Mouse (Mus musculus) embryo, embryonic 10.5 days (tissue): ENCODE data around the gene Trmt13.
A peak's percentile ranks its signal among the peaks of the same experiment; 100 is the strongest.
"Not testable (repeated sequence)": the region's sequence is repeated elsewhere in the genome, so short reads cannot be mapped to it uniquely, and the experiment has no call there.

ENCODE experiments used
- DNase-seq: peaks from one replicate; pipeline ENCODE4 v3.0.0-alpha.2; 2015; ENCODE audit warnings: low spot score

Trmt13 gene

DNA sequence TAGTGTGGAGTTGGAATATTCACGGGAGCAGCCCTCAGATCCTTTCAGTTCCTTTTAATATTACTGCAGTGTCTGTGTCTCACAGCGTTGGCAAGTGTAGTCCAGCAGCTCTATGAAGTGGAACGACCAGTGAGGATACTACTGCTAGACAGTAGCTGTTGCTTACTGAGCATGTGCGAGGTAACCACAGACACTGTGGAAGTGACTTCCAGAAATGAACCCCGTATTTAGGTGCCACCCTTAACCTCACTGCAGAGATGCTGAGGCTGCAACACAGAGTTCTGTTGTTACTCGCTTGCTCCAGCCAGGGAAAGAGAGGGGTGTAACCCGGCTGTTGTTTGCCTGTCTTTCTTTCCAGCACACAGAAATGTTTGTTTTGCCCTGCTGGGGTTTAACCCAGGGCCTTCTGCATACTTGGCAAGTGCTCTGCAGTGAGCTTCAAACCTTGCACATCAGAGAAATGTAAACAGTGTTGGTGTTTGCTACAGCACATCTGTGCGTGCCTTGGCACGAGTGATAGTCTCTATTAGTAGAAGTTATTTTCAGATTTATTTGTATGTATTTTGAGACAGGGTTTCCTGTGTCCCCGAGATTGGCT is at the start of gene Trmt13:
Gene Trmt13, minus strand, starts transcription at position 293 of the 598 bp plus-strand sequence.
- no peak for DNase-seq

GRCm38 (mm10) chr3:116662463-116662863 is 48.1 kb upstream of the Trmt13 start, which contains the start of gene Mfsd14a:
Mfsd14a (minus strand) TSS chr3:116662677.
- DNase-seq = peak; percentile 95

DNA sequence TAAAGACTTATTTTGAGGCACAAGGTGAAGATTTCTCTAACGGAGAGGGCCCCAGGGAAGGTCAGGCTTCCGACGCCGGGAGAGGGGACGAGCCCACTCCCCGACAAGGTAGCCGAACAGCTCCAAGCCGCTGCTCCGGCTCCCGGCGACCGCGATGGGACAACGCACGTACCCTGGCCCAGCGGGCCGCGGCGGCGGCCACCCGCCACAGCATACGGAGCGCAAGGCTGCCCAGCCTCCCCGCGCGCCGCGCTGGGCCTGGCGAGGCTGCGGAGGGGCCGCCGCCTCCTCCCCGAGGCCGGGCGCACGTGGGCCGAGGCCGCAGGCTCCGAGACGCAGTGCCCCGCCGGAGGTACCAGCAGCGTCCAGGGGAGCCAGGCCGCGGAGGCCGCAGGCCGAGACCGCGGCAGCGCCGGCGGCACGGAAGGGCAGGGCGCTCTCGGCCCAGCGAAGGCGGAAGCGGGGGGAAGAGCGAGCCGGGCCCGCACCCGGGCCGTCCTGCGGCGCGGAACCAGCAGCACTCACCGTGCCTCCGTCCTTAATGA is 47.6 kb upstream of the Trmt13 start:
- DNase-seq = no peak

- DNase-seq = peak; percentile 38
Observed at GRCm38 (mm10) chr3:116661288-116661869, 47.0 kb upstream of the Trmt13 start.

DNA sequence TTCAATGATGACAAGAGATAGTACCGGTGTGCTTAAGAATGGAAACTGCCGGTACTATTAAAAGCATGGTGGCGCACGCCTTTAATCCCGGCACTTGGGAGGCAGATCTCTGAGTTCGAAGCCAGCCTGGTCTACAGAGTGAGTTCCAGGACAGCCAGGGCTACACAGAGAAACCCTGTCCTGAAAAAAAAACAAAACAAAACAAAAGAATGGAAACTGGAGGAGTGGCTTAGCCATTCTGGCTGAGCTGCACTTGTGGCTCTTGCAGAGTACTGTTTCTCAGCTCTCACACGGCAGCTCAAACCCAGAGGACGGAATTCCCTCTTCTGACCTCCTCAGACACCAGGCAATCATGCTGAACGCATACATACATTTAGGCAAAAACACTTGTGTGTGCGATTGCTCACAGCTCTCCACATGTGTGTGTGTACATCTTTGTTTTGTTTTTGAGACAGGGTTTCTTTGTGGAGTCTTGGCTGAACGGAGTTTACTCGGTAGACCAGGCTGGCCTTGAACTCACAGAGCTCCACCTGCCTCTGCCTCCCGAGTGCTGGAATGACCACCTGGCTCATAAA is 45.6 kb upstream of the Trmt13 start:
- no peak for DNase-seq

- no peak for DNase-seq
Observed at GRCm38 (mm10) chr3:116658928-116659565, 44.7 kb upstream of the Trmt13 start.

DNA sequence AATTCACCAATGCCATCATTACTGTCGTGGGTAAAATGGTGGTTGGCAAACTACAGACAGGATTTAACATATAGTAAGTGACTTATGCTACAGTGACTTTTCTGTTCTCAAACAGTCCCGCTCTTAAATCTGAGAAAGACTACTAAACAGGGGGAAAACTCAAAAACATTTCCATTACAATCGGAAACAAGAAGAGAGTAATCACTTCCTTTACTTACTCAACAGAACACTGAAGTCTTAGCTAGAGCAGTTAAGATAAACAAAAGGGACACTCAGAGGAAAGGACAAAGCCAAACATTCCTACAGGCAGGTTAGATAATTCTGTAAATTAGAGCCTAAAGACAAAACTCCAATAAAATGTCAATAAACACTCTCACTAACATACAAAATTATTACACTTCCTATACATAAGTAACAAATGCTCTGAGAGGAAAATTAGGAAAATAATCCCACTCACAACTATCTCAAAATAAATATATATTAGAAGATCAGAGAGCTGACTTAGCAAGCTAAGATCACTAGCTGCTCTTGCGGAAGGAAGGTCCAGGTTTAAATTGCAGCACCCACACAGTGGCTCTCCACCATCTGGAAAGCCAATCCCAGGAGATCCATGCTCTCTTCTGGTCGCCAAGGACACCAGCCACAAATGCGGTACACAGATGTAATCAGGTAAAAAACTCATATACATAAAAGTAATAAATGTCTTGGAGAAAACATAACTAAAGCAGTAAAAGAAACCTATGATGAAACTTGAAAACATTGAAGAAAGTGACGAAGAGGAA is 42.0 kb upstream of the Trmt13 start:
- DNase-seq = no peak

DNA sequence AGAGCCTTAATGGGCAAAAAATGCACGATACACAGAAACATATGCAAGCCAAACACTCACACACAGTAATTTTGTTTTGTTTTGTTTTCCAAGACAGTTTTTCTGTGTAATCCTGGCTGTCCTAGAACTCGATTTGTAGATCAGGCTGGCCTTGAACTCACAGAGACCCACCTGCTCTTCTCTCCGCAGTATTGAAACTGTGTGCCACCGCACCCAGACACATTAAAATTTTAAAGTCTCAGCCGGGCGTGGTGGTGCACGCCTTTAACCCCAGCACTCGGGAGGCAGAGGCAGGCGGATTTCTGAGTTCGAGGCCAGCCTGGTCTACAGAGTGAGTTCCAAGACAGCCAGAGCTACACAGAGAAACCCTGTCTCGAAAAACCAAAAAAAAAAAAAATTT is 39.7 kb upstream of the Trmt13 start:
- DNase-seq = not testable (repeated sequence)

DNA sequence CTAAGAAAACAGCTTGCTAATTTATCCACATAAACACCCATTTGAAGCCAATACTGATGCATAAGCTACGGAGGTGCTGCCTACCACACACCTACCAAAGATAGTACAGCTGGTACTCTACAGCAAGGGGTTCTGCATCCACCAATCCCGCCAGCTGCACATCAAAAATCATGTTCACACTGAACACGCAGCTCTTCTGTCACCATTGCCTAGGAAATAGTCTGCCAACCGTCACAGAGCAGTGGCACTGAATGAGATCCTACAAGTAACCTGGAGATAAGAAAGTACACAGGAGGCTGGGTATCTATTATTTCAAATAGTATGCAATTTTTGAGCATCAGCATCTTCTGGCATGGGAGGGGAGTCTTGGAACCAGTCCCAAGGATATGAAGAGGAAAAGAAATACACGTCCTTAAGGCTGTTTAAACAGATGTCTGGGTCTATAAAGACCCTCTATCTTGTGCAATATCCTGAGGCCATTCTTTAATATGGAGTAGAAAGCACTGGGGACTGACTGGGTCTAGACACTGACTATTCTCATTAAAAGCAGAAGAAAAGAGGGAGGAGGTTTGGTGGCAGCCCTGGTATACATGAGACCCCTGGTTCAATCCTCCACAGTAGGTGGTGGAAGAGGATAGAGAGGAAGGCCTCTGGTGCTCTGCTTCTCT is 39.0 kb upstream of the Trmt13 start:
- DNase-seq = no peak

DNA sequence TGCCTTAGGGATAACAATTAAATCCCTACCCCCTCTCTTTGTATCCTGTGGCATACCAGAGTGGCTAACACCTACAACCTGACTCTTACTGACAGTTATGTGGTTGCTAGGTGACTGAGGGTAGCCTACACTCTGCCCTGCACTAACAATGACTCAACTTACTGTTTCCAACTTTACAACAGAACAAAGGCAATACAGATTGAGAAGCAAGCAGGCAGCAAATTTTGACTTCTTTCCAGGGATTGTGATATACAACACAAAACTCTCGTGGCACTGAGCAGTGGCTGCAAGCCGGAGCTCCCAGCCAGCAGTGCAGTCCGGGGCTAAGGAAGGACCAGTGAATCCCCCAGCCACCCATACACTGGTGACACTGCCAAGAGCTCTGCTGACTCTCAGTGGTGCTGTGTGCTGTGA is 37.7 kb upstream of the Trmt13 start:
- no peak for DNase-seq

- DNase-seq = no peak
Observed at GRCm38 (mm10) chr3:116650698-116651097, 36.3 kb upstream of the Trmt13 start.

DNA sequence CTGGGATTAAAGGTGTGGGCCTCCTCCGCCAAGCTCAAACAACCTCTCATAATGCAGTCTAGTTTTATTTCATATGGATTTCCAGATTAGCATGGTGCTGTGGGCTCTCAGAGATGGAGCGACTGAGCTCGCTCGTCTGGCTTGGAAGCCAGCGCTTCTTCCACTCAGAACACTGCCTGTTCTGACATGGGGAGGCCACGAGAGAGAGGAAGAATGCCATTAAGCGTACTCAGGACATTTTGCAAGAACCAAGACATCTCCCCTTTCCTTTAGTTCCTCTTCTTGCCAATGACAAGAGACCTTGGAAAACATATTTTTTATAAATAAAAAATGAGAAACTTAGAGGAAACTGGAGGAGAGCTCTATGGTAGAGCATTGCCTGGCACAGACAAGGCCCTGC is 34.4 kb upstream of the Trmt13 start:
- DNase-seq = no peak

DNA sequence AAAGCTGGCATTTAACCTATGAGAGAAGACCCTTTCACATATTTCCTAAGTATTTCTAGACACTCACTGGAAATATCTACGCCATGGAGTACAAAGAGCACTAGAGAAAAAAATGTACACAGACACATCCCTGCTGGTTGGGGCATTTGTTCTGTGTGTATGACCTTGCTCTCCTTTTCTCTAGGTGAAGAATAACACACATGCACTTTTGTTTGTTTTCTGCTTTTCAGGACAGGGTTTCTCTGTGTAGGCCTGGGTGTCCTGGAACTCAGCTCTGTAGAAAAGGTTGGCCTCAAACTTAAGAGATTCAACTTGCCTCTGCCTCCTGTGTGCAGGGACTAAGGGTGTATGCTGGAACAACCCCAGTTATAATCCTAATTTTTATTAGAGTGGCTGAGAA is 32.0 kb upstream of the Trmt13 start:
- no peak for DNase-seq

DNA sequence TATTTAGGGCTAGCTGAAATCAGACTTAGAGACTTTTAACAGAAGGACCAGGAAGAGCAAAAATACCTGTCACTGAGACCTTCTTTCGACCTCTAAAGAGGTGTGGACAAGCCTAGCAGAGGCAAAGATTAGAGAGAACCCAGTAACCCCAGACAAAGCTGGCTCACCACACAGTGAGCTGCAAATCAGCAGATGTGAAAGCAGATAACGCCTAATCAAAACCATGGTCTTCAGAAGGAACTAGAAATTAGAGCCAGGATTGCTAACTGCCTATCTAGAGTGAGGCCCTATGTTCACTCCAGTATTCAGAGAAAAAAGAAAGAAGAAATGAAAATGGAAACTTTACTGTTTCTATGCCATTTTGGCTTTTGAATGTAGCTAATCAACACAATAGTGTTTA is 28.0 kb upstream of the Trmt13 start:
- no peak for DNase-seq

- DNase-seq = no peak
Observed at GRCm38 (mm10) chr3:116641811-116642371, 27.5 kb upstream of the Trmt13 start.

- no peak for DNase-seq
Observed at GRCm38 (mm10) chr3:116640024-116640423, 25.6 kb upstream of the Trmt13 start.

GRCm38 (mm10) chr3:116638572-116638971 is 24.2 kb upstream of the Trmt13 start:
- DNase-seq = no peak

DNA sequence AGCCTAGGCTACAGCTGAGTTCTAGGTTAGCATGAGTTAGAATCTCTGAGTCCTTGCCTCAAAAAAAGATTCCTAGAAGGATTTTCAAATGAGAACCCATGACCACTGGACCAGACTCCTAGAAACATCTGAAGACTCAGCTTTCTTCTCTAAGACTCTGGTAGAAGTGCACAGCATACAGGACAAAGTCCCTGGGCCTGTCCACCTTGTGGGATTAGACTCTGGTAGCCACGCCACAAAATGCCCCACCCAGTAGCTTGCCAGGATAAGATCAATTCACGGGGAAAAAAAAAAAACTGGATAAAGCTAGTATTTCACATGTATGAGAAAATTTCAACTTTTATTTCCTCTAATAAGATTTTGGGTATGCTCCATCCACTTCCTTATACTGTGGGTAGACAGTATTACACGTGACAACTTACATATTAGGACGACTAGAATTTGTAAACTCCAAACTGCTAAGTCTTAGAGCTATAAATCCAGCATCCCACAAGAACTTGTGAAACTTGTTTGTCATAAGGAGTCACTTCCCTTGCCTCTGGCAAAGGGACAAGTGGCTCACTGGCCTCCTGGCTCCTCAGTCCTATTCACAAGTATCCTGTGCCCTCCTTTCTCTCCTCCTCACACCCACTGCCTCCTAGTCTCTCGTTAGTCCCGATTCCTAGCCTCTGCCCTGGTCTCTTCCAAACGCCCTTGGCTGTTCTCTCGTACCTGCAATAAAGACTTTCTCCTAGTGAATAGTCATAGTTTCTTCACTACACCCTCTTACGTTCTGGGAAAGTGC is 23.5 kb upstream of the Trmt13 start:
- DNase-seq = no peak

DNA sequence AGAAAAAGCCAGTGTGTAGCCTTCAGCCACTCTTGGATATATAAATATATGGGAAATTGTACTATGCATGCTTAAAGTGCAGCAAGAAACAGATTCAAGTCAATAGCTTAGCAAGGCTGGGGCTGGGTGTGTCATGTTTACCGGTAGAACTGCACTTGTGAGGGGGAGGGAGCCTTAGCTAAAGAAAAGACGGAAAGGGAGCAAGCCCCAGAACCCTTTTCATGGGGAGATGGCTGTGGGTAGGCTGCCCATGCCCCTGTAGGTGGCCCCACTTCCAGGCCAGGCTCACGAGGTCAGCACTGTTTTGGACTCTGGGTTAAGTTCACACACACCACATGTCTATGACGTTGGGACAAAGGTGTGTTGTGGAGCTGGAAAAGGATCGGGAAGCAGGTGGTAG is 21.4 kb upstream of the Trmt13 start:
- DNase-seq = no peak

GRCm38 (mm10) chr3:116634853-116635252 is 20.5 kb upstream of the Trmt13 start:
- no peak for DNase-seq
